Mouse (Mus musculus): Measurements from ENCODE around the gene BC051665. TPM values are rescaled to one million over a fixed set of nuclear protein-coding genes. Genes with fewer than 3 reads are reported as not detected.

BC051665 gene
- polyA plus RNA-seq, 1 experiment from 2014 or later, result not detected

GRCm38 (mm10) chr13:60748556-60748955 lies 37.6 kb downstream of the BC051665 start:
- Histone ChIP-seq H3K4me1 (ENCODE audit: control insufficient read depth, insufficient read depth, low read length) (no peaks in the 10 kb centered on the region), H3K27ac (replicated peaks; ENCODE audit: low read depth, low read length) (no peak overlapping the region), H3K27me3 (ENCODE audit: control insufficient read depth, insufficient read depth, low read length) (no peaks in the 10 kb centered on the region), H3K4me3 (ENCODE audit: low read depth, low read length) (no peak overlapping the region), H3K4me2 (ENCODE audit: low read depth, severe bottlenecking) (no peak overlapping the region), H3K9ac (ENCODE audit: low read length) (no peak overlapping the region), H3K9me3 (ENCODE audit: control insufficient read depth, low read length) (no peaks in the 10 kb centered on the region), H3K36me3 (ENCODE audit: control insufficient read depth, insufficient read depth, low read length) (peaks cover 10% of the 10 kb centered on the region)
- no peak for DNase-seq (ENCODE audit: low spot score)
- no peak for ATAC-seq (ENCODE audit: insufficient number of reproducible peaks, low FRiP score, low TSS enrichment, low read depth)
- 90% methylated on average over 2 of the region's 2 CpGs for WGBS

GRCm38 (mm10) chr13:60747201-60747600 lies 39.0 kb downstream of the BC051665 start:
- H3K9ac ChIP-seq (ENCODE audit: low read length), result no peak overlapping the region
- H3K4me2 ChIP-seq (ENCODE audit: low read depth, severe bottlenecking), result no peak overlapping the region
- no peak for DNase-seq (ENCODE audit: low spot score)
- no peaks in the 10 kb centered on the region for H3K9me3 ChIP-seq (ENCODE audit: control insufficient read depth, low read length)
- no peaks in the 10 kb centered on the region for H3K27me3 ChIP-seq (ENCODE audit: control insufficient read depth, insufficient read depth, low read length)
- WGBS, result 91% methylated on average over 1 of the region's 1 CpGs
- no peak overlapping the region for H3K4me3 ChIP-seq (ENCODE audit: low read depth, low read length)
- ATAC-seq (ENCODE audit: insufficient number of reproducible peaks, low FRiP score, low TSS enrichment, low read depth), result no peak
- H3K27ac ChIP-seq (replicated peaks; ENCODE audit: low read depth, low read length), result no peak overlapping the region
- H3K4me1 ChIP-seq (ENCODE audit: control insufficient read depth, insufficient read depth, low read length), result no peaks in the 10 kb centered on the region
- peaks cover 8% of the 10 kb centered on the region for H3K36me3 ChIP-seq (ENCODE audit: control insufficient read depth, insufficient read depth, low read length)

- Histone ChIP-seq H3K27me3 (ENCODE audit: control insufficient read depth, insufficient read depth, low read length) (no peaks in the 10 kb centered on the region), H3K4me3 (ENCODE audit: low read depth, low read length) (no peak overlapping the region), H3K9ac (ENCODE audit: low read length) (no peak overlapping the region), H3K27ac (replicated peaks; ENCODE audit: low read depth, low read length) (no peak overlapping the region), H3K4me2 (ENCODE audit: low read depth, severe bottlenecking) (no peak overlapping the region), H3K9me3 (ENCODE audit: control insufficient read depth, low read length) (no peaks in the 10 kb centered on the region), H3K36me3 (ENCODE audit: control insufficient read depth, insufficient read depth, low read length) (peaks cover 2% of the 10 kb centered on the region; the same call in 1 of the 2 replicates), H3K4me1 (ENCODE audit: control insufficient read depth, insufficient read depth, low read length) (no peaks in the 10 kb centered on the region)
- 44% methylated on average over 1 of the region's 1 CpGs for WGBS
- ATAC-seq (ENCODE audit: insufficient number of reproducible peaks, low FRiP score, low TSS enrichment, low read depth) (no peak), DNase-seq (ENCODE audit: low spot score) (peak; percentile 49)
Observed at GRCm38 (mm10) chr13:60746271-60746670, 39.9 kb downstream of the BC051665 start.

- Histone ChIP-seq H3K4me2 (ENCODE audit: low read depth, severe bottlenecking) (no peak overlapping the region), H3K4me1 (ENCODE audit: control insufficient read depth, insufficient read depth, low read length) (no peaks in the 10 kb centered on the region), H3K9ac (ENCODE audit: low read length) (no peak overlapping the region), H3K27me3 (ENCODE audit: control insufficient read depth, insufficient read depth, low read length) (no peaks in the 10 kb centered on the region), H3K27ac (replicated peaks; ENCODE audit: low read depth, low read length) (no peak overlapping the region), H3K36me3 (ENCODE audit: control insufficient read depth, insufficient read depth, low read length) (no peaks in the 10 kb centered on the region), H3K9me3 (ENCODE audit: control insufficient read depth, low read length) (no peaks in the 10 kb centered on the region), H3K4me3 (ENCODE audit: low read depth, low read length) (no peak overlapping the region)
- WGBS, result 90% methylated on average over 12 of the region's 12 CpGs
- no peak for ATAC-seq (ENCODE audit: insufficient number of reproducible peaks, low FRiP score, low TSS enrichment, low read depth)
- no peak for DNase-seq (ENCODE audit: low spot score)
Observed at GRCm38 (mm10) chr13:60745358-60745757, 40.8 kb downstream of the BC051665 start.

- DNase-seq (ENCODE audit: low spot score) (no peak), ATAC-seq (ENCODE audit: insufficient number of reproducible peaks, low FRiP score, low TSS enrichment, low read depth) (no peak)
- Histone ChIP-seq H3K27me3 (ENCODE audit: control insufficient read depth, insufficient read depth, low read length) (no peaks in the 10 kb centered on the region), H3K4me1 (ENCODE audit: control insufficient read depth, insufficient read depth, low read length) (no peaks in the 10 kb centered on the region), H3K4me2 (ENCODE audit: low read depth, severe bottlenecking) (no peak overlapping the region), H3K9me3 (ENCODE audit: control insufficient read depth, low read length) (no peaks in the 10 kb centered on the region), H3K9ac (ENCODE audit: low read length) (no peak overlapping the region), H3K36me3 (ENCODE audit: control insufficient read depth, insufficient read depth, low read length) (peaks cover 3% of the 10 kb centered on the region; the same call in 1 of the 2 replicates), H3K4me3 (ENCODE audit: low read depth, low read length) (no peak overlapping the region), H3K27ac (replicated peaks; ENCODE audit: low read depth, low read length) (no peak overlapping the region)
- WGBS, result 85% methylated on average over 3 of the region's 3 CpGs
Observed at GRCm38 (mm10) chr13:60744736-60745135, 41.4 kb downstream of the BC051665 start.

GRCm38 (mm10) chr13:60744078-60744460 lies 42.1 kb downstream of the BC051665 start:
- H3K27me3 ChIP-seq (ENCODE audit: control insufficient read depth, insufficient read depth, low read length), result no peaks in the 10 kb centered on the region
- H3K4me1 ChIP-seq (ENCODE audit: control insufficient read depth, insufficient read depth, low read length), result no peaks in the 10 kb centered on the region
- no peaks in the 10 kb centered on the region for H3K9me3 ChIP-seq (ENCODE audit: control insufficient read depth, low read length)
- no peak overlapping the region for H3K27ac ChIP-seq (replicated peaks; ENCODE audit: low read depth, low read length)
- no peak overlapping the region for H3K9ac ChIP-seq (ENCODE audit: low read length)
- H3K4me3 ChIP-seq (ENCODE audit: low read depth, low read length), result no peak overlapping the region
- DNase-seq (ENCODE audit: low spot score) (peak; percentile 91), ATAC-seq (ENCODE audit: insufficient number of reproducible peaks, low FRiP score, low TSS enrichment, low read depth) (peak; percentile 48)
- 33% methylated on average over 7 of the region's 7 CpGs for WGBS
- H3K36me3 ChIP-seq (ENCODE audit: control insufficient read depth, insufficient read depth, low read length), result peaks cover 3% of the 10 kb centered on the region; the same call in 1 of the 2 replicates
- no peak overlapping the region for H3K4me2 ChIP-seq (ENCODE audit: low read depth, severe bottlenecking)

GRCm38 (mm10) chr13:60743381-60744077 lies 42.6 kb downstream of the BC051665 start:
- no peak for ATAC-seq (ENCODE audit: insufficient number of reproducible peaks, low FRiP score, low TSS enrichment, low read depth)
- Histone ChIP-seq H3K36me3 (ENCODE audit: control insufficient read depth, insufficient read depth, low read length) (peaks cover 3% of the 10 kb centered on the region; the same call in 1 of the 2 replicates), H3K4me3 (ENCODE audit: low read depth, low read length) (no peak overlapping the region), H3K9me3 (ENCODE audit: control insufficient read depth, low read length) (no peaks in the 10 kb centered on the region), H3K4me1 (ENCODE audit: control insufficient read depth, insufficient read depth, low read length) (no peaks in the 10 kb centered on the region), H3K27me3 (ENCODE audit: control insufficient read depth, insufficient read depth, low read length) (no peaks in the 10 kb centered on the region), H3K4me2 (ENCODE audit: low read depth, severe bottlenecking) (no peak overlapping the region), H3K27ac (replicated peaks; ENCODE audit: low read depth, low read length) (no peak overlapping the region), H3K9ac (ENCODE audit: low read length) (no peak overlapping the region)
- DNase-seq (ENCODE audit: low spot score), result no peak
- 78% methylated on average over 13 of the region's 13 CpGs for WGBS

GRCm38 (mm10) chr13:60742611-60743010 lies 43.6 kb downstream of the BC051665 start:
- Histone ChIP-seq H3K4me2 (ENCODE audit: low read depth, severe bottlenecking) (no peak overlapping the region), H3K27ac (replicated peaks; ENCODE audit: low read depth, low read length) (no peak overlapping the region), H3K9me3 (ENCODE audit: control insufficient read depth, low read length) (no peaks in the 10 kb centered on the region), H3K36me3 (ENCODE audit: control insufficient read depth, insufficient read depth, low read length) (peaks cover 3% of the 10 kb centered on the region; the same call in 1 of the 2 replicates), H3K9ac (ENCODE audit: low read length) (no peak overlapping the region), H3K4me3 (ENCODE audit: low read depth, low read length) (no peak overlapping the region), H3K27me3 (ENCODE audit: control insufficient read depth, insufficient read depth, low read length) (no peaks in the 10 kb centered on the region), H3K4me1 (ENCODE audit: control insufficient read depth, insufficient read depth, low read length) (peaks cover 5% of the 10 kb centered on the region)
- ATAC-seq (ENCODE audit: insufficient number of reproducible peaks, low FRiP score, low TSS enrichment, low read depth) (no peak), DNase-seq (ENCODE audit: low spot score) (no peak)
- WGBS, result 89% methylated on average over 3 of the region's 3 CpGs

GRCm38 (mm10) chr13:60740248-60740647 lies 45.9 kb downstream of the BC051665 start:
- H3K9me3 ChIP-seq (ENCODE audit: control insufficient read depth, low read length), result no peaks in the 10 kb centered on the region
- ATAC-seq (ENCODE audit: insufficient number of reproducible peaks, low FRiP score, low TSS enrichment, low read depth) (no peak), DNase-seq (ENCODE audit: low spot score) (no peak)
- peaks cover 3% of the 10 kb centered on the region; the same call in 1 of the 2 replicates for H3K36me3 ChIP-seq (ENCODE audit: control insufficient read depth, insufficient read depth, low read length)
- H3K27me3 ChIP-seq (ENCODE audit: control insufficient read depth, insufficient read depth, low read length), result no peaks in the 10 kb centered on the region
- H3K27ac ChIP-seq (replicated peaks; ENCODE audit: low read depth, low read length), result no peak overlapping the region
- peaks cover 5% of the 10 kb centered on the region for H3K4me1 ChIP-seq (ENCODE audit: control insufficient read depth, insufficient read depth, low read length)
- H3K4me3 ChIP-seq (ENCODE audit: low read depth, low read length), result no peak overlapping the region
- no peak overlapping the region for H3K4me2 ChIP-seq (ENCODE audit: low read depth, severe bottlenecking)
- no peak overlapping the region for H3K9ac ChIP-seq (ENCODE audit: low read length)
- WGBS, result 93% methylated on average over 6 of the region's 6 CpGs
